Mouse (Mus musculus) gastrocnemius, adult 8-10 months (tissue): ENCODE results near the gene Gm20388. TPM values are rescaled to one million over a fixed set of nuclear protein-coding genes. Genes with fewer than 3 reads are reported as not detected.
"Not testable (repeated sequence)": the region's sequence is repeated elsewhere in the genome, so short reads cannot be mapped to it uniquely, and the experiment has no call there.

ENCODE experiments used
- DNase-seq, 2 experiments: peaks; one replicate each; pipeline ENCODE4 v3.0.0; 2022; ENCODE audit warnings: low spot score in 2 of 2
- total RNA-seq, 4 experiments: library from RNA; stranded (reverse); gene quantifications; 2 replicates each; pipeline ENCODE4 v1.2.4; 2022

The Gm20388 gene
- total RNA-seq, 4 experiments from 2014 or later, result 4.4 to 20.0 (median 7.9) TPM; not detected in 1

GRCm38 (mm10) chr8:124137261-124137660 is 4226.6 kb downstream of the Gm20388 start:
- DNase-seq, result no peak

GRCm38 (mm10) chr8:124140211-124140790 is 4229.7 kb downstream of the Gm20388 start:
- DNase-seq, result peak in 1 of 2 experiments; percentile 2

- DNase-seq, result no peak
Measured at GRCm38 (mm10) chr8:124140868-124141431, 4230.3 kb downstream of the Gm20388 start.

- peak in 1 of 2 experiments; percentile 0 for DNase-seq
Measured at GRCm38 (mm10) chr8:124141681-124142391, 4231.2 kb downstream of the Gm20388 start.

- peak in 1 of 2 experiments; percentile 1 for DNase-seq
Measured at GRCm38 (mm10) chr8:124143003-124143402, 4232.4 kb downstream of the Gm20388 start.

GRCm38 (mm10) chr8:124143871-124144618 is 4233.4 kb downstream of the Gm20388 start:
- DNase-seq, result no peak

GRCm38 (mm10) chr8:124144619-124144980 is 4234.0 kb downstream of the Gm20388 start:
- DNase-seq, result no peak

GRCm38 (mm10) chr8:124146286-124146685 is 4235.6 kb downstream of the Gm20388 start:
- no peak for DNase-seq

- no peak for DNase-seq
Measured at GRCm38 (mm10) chr8:124150009-124150408, 4239.4 kb downstream of the Gm20388 start.

GRCm38 (mm10) chr8:124150536-124150935 is 4239.9 kb downstream of the Gm20388 start:
- DNase-seq, result no peak

- DNase-seq, result no peak
Measured at GRCm38 (mm10) chr8:124151881-124152280, 4241.2 kb downstream of the Gm20388 start.

- DNase-seq, result no peak
Measured at GRCm38 (mm10) chr8:124152771-124153170, 4242.1 kb downstream of the Gm20388 start.

- no peak for DNase-seq
Measured at GRCm38 (mm10) chr8:124156324-124156723, 4245.7 kb downstream of the Gm20388 start.

GRCm38 (mm10) chr8:124161683-124162082 is 4251.0 kb downstream of the Gm20388 start:
- no peak for DNase-seq

- DNase-seq, result no peak
Measured at GRCm38 (mm10) chr8:124163258-124163657, 4252.6 kb downstream of the Gm20388 start.

GRCm38 (mm10) chr8:124169749-124170148 is 4259.1 kb downstream of the Gm20388 start:
- no peak for DNase-seq

GRCm38 (mm10) chr8:124170671-124171070 is 4260.0 kb downstream of the Gm20388 start:
- DNase-seq, result no peak

- no peak for DNase-seq
Measured at GRCm38 (mm10) chr8:124171557-124172528, 4261.2 kb downstream of the Gm20388 start.

GRCm38 (mm10) chr8:124173688-124174087 is 4263.0 kb downstream of the Gm20388 start:
- no peak for DNase-seq

- no peak for DNase-seq
Measured at GRCm38 (mm10) chr8:124176133-124176532, 4265.5 kb downstream of the Gm20388 start.

GRCm38 (mm10) chr8:124177092-124177491 is 4266.5 kb downstream of the Gm20388 start:
- DNase-seq, result not testable (repeated sequence)
